Mouse (Mus musculus) midbrain, embryonic 16.5 days (tissue): ENCODE measurements at regions not wholly inside any gene's neighbourhood (a gene's known extent, or its start where the extent isn't known, plus 50 kb on each side); places are given as distances from the start of the nearest gene placed in this dataset.
A peak's percentile ranks its signal among the peaks of the same experiment; 100 is the strongest.

Experiments used
- ATAC-seq: fragments of 200-750 bp; cut with Nextera tagmentation; 2 replicates; pipeline ENCODE4 v1.8.0; 2017; ENCODE audit warnings: moderate TSS enrichment
- H3K27ac ChIP-seq: fragments of 300-500 bp; sonication (generic); 2 replicates; pipeline ENCODE4 v1.5.1; 2014; ENCODE audit warnings: mild to moderate bottlenecking, low read length, mixed read lengths
- H3K27me3 ChIP-seq: fragments of 300-500 bp; sonication (generic); 2 replicates; pipeline ENCODE4 v1.6.1; 2014; ENCODE audit warnings: low read depth, low read length, mixed read lengths; ENCODE audit not compliant: control insufficient read depth, insufficient read depth
- H3K36me3 ChIP-seq: fragments of 300-500 bp; sonication (generic); 2 replicates; pipeline ENCODE4 v1.6.1; 2014; ENCODE audit warnings: mild to moderate bottlenecking, low read length, moderate library complexity, mixed read lengths; ENCODE audit not compliant: control insufficient read depth, insufficient read depth
- H3K4me1 ChIP-seq: fragments of 300-500 bp; sonication (generic); 2 replicates; pipeline ENCODE4 v1.6.1; 2014; ENCODE audit warnings: mild to moderate bottlenecking, low read length, mixed read lengths; ENCODE audit not compliant: control insufficient read depth, insufficient read depth
- H3K4me2 ChIP-seq: fragments of 300-500 bp; sonication (generic); 2 replicates; pipeline ENCODE4 v1.6.1; 2014; ENCODE audit warnings: mild to moderate bottlenecking, low read length, mixed read lengths
- H3K4me3 ChIP-seq: fragments of 300-500 bp; sonication (generic); 2 replicates; pipeline ENCODE4 v1.5.1; 2014; ENCODE audit warnings: low read depth, mild to moderate bottlenecking, low read length, moderate library complexity, mixed read lengths
- H3K9ac ChIP-seq: fragments of 300-500 bp; sonication (generic); 2 replicates; pipeline ENCODE4 v1.6.1; 2014; ENCODE audit warnings: low read depth, low read length, mixed read lengths
- H3K9me3 ChIP-seq: fragments of 300-500 bp; sonication (generic); replicated peaks from 2 replicates; pipeline ENCODE4 v1.6.1; 2014; ENCODE audit warnings: mild to moderate bottlenecking, low read length, mixed read lengths; ENCODE audit not compliant: control insufficient read depth, poor library complexity, severe bottlenecking
- WGBS: fragments of 180-500 bp; shearing (Covaris S2); extraction: QIAGEN DNeasy Blood & Tissue Kit; methylation state at CpG from one replicate; pipeline ENCODE4 v1.1.7; 2014; 5-methylcytosine and 5-hydroxymethylcytosine counted together

- no peak overlapping the region for H3K4me3 ChIP-seq
- WGBS = 88% methylated on average over 7 of the region's 7 CpGs
- H3K4me1 ChIP-seq = peaks cover 21% of the 10 kb centered on the region
- no peak overlapping the region for H3K4me2 ChIP-seq
- no peaks in the 10 kb centered on the region for H3K36me3 ChIP-seq
- no peak for ATAC-seq
- no peaks in the 10 kb centered on the region for H3K9me3 ChIP-seq
- H3K9ac ChIP-seq = no peak overlapping the region
- H3K27me3 ChIP-seq = no peaks in the 10 kb centered on the region
- 0 out of 2 replicates have a peak overlapping the region, but pooled peaks have one; percentile 17 for H3K27ac ChIP-seq
These were observed 107.4 kb downstream of the Tomm20 start for GRCm38 (mm10) chr8:126838228-126838627.

GRCm38 (mm10) chr8:126837318-126838025, 108.2 kb downstream of the Tomm20 start:
- no peak for ATAC-seq
- 82% methylated on average over 9 of the region's 9 CpGs for WGBS

DNA sequence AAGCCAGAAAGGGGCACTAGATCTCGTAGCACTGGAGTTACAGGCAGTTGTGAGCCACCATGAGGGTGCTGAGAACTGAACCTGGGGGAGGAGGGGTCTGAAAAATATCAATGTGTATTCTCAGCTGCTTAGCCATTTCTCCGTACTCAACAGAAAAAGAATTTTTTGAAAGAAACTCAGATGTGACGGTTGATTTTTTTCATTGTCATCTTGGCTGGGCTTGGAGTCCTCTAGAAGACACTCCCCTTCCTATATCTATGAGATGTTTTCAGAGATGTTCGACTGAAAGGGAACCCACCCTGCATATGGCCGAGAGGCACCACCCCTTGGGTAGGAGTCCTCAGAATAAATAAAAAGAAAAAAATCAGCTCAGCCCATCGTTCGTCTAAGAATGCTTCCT, 110.1 kb downstream of the Tomm20 start:
- Histone ChIP-seq H3K4me1 (peaks cover 25% of the 10 kb centered on the region), H3K9me3 (no peaks in the 10 kb centered on the region), H3K36me3 (no peaks in the 10 kb centered on the region), H3K27ac (no peak overlapping the region), H3K4me2 (no peak overlapping the region), H3K4me3 (no peak overlapping the region), H3K9ac (no peak overlapping the region), H3K27me3 (no peaks in the 10 kb centered on the region)
- WGBS = 80% methylated on average over 7 of the region's 7 CpGs
- no peak for ATAC-seq

More at GRCm38 (mm10) chr8:126837318-126838025, 108.2 kb downstream of the Tomm20 start:
- H3K36me3 ChIP-seq = no peaks in the 10 kb centered on the region
- no peak overlapping the region for H3K4me3 ChIP-seq
- peaks cover 25% of the 10 kb centered on the region for H3K4me1 ChIP-seq
- no peak overlapping the region for H3K4me2 ChIP-seq
- 0 out of 2 replicates have a peak overlapping the region, but pooled peaks have one; percentile 17 for H3K27ac ChIP-seq
- H3K27me3 ChIP-seq = no peaks in the 10 kb centered on the region
- H3K9me3 ChIP-seq = no peaks in the 10 kb centered on the region
- H3K9ac ChIP-seq = no peak overlapping the region

DNA sequence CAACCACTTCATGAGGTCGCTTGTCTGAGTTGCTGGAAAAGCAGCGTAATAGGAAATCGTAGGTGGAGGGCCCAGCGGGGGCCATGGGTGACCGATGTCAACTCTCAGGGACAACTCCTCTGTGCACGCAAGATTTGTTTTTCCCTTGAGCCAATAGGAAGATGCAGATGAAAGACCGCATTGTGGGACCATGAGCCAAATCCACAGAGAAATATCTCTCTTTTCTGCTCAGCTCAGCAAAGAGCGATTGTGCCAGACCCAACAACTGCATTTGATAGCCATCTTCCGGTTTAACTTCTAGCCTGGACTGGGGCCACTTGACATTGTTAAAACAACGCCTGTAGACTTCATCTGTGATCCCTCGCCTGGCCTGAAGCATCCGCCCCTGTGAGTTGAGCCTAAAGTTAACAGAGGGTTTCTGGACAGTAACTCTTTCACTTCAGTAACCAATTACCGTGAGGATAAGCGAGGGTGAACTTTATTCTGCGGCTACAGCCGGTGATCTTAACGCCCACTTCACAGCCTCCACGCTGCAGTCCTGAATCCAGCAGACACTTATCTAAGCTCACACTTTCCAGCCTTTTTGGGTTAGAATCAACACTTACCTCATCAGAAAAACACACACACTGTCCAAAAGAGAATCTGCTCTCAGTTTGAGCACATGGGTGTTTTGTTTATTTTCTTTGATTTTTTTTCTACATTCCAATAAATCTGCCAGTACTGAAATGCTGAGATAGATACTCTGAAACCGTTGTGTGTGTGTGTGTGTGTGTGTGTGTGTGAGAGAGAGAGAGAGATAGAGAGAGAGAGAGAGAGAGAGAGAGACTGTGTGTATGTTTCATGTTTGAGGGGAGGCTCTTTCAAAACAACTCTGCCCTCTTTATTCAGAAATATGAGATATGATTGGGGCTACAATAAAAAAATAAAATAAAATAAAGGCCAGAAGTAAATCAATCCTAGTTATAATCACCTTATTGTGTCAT, 111.9 kb downstream of the Tomm20 start:
- Histone ChIP-seq H3K4me3 (no peak overlapping the region), H3K27ac (peak overlapping the region; percentile 60), H3K27me3 (no peaks in the 10 kb centered on the region), H3K4me2 (no peak overlapping the region), H3K9ac (no peak overlapping the region), H3K9me3 (no peaks in the 10 kb centered on the region), H3K36me3 (no peaks in the 10 kb centered on the region), H3K4me1 (peaks cover 8% of the 10 kb centered on the region)
- no peak for ATAC-seq
- WGBS = 64% methylated on average over 19 of the region's 19 CpGs

GRCm38 (mm10) chr8:126833006-126833405, 112.6 kb downstream of the Tomm20 start:
- 33% methylated on average over 5 of the region's 5 CpGs for WGBS
- H3K9me3 ChIP-seq = no peaks in the 10 kb centered on the region
- ATAC-seq = no peak
- H3K4me1 ChIP-seq = peaks cover 8% of the 10 kb centered on the region; the same call in 1 of the 2 replicates
- peak overlapping the region; percentile 60 for H3K27ac ChIP-seq
- H3K4me3 ChIP-seq = no peak overlapping the region
- H3K36me3 ChIP-seq = no peaks in the 10 kb centered on the region
- H3K27me3 ChIP-seq = no peaks in the 10 kb centered on the region
- H3K4me2 ChIP-seq = no peak overlapping the region
- no peak overlapping the region for H3K9ac ChIP-seq

DNA sequence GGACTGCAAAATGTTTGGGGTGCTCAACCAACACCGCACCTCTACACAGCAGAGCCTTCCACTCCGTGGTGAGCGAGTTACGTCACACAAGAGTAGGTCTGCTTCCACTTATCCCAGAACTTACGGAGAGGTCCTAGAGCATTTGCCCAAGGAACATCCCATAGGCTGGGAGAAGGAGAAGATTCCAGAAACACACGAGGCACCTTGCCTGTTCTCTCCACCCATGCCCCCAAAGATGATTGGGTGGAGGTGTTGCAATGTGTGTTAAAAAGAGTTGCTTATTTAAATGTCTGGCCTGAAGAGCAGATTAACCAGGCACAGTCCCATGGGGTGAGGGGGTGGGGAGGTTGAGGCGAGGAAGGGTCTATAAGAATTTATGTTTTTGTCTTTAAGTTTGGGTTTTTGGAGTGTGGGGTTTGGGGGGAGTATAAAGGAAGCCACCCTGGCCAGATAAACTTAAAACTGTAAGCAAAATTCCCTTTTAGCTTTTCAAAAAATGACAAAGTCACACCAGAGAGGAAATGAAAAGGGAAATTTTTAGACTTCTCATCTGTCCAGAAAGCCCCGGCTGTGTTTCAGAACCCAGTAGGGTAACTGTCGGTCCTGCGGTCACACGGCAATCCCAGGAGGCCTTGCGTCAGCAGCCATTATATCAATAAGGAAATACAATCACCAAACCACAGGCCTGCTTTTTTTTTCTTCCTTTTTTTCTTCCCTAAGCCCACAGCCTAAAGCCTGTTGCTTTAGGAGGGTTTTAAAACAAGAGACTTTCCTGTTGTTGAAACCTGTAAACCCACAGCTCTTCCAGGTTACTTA, 113.3 kb downstream of the Tomm20 start:
- Histone ChIP-seq H3K4me3 (no peak overlapping the region), H3K4me2 (no peak overlapping the region), H3K4me1 (peaks cover 6% of the 10 kb centered on the region; the same call in 1 of the 2 replicates), H3K27me3 (no peaks in the 10 kb centered on the region), H3K36me3 (no peaks in the 10 kb centered on the region), H3K9me3 (no peaks in the 10 kb centered on the region), H3K27ac (peak overlapping the region; percentile 60), H3K9ac (no peak overlapping the region)
- no peak for ATAC-seq
- 70% methylated on average over 12 of the region's 12 CpGs for WGBS

- no peak overlapping the region for H3K27ac ChIP-seq
- peaks cover 10% of the 10 kb centered on the region for H3K4me1 ChIP-seq
- H3K4me2 ChIP-seq = no peak overlapping the region
- no peak for ATAC-seq
- H3K9ac ChIP-seq = no peak overlapping the region
- no peaks in the 10 kb centered on the region for H3K9me3 ChIP-seq
- WGBS = 90% methylated on average over 16 of the region's 16 CpGs
- H3K27me3 ChIP-seq = no peaks in the 10 kb centered on the region
- no peaks in the 10 kb centered on the region for H3K36me3 ChIP-seq
- H3K4me3 ChIP-seq = no peak overlapping the region
These were observed 114.1 kb downstream of the Tomm20 start for GRCm38 (mm10) chr8:126831312-126832162.

- Histone ChIP-seq H3K27ac (no peak overlapping the region), H3K4me1 (peaks cover 20% of the 10 kb centered on the region), H3K9ac (no peak overlapping the region), H3K27me3 (no peaks in the 10 kb centered on the region), H3K36me3 (no peaks in the 10 kb centered on the region), H3K4me3 (no peak overlapping the region), H3K9me3 (no peaks in the 10 kb centered on the region), H3K4me2 (no peak overlapping the region)
- no peak for ATAC-seq
- 44% methylated on average over 5 of the region's 5 CpGs for WGBS
These were observed 115.5 kb downstream of the Tomm20 start for GRCm38 (mm10) chr8:126830242-126830530.
